Mouse (Mus musculus) WW6 (cell line): ENCODE data around the gene Prrt1.

Experiments
- DNase-seq: peaks from one replicate; pipeline ENCODE4 v3.0.0-alpha.2; 2013; ENCODE audit warnings: low read depth, low spot score

Gene Prrt1

GRCm38 (mm10) chr17:34672246-34672792, 43.0 kb downstream of the Prrt1 start:
- no peak for DNase-seq

- no peak for DNase-seq
These were observed 43.8 kb downstream of the Prrt1 start for GRCm38 (mm10) chr17:34673139-34673538.

GRCm38 (mm10) chr17:34674524-34675204, 45.3 kb downstream of the Prrt1 start:
- no peak for DNase-seq

- no peak for DNase-seq
These were observed 46.1 kb downstream of the Prrt1 start for GRCm38 (mm10) chr17:34675205-34676092.

- DNase-seq, result no peak
These were observed 46.7 kb downstream of the Prrt1 start for GRCm38 (mm10) chr17:34676093-34676460.

- no peak for DNase-seq
These were observed 47.3 kb downstream of the Prrt1 start for GRCm38 (mm10) chr17:34676671-34677070.

- DNase-seq, result no peak
These were observed 50.9 kb downstream of the Prrt1 start for GRCm38 (mm10) chr17:34680191-34680590.

- no peak for DNase-seq
These were observed 51.3 kb downstream of the Prrt1 start for GRCm38 (mm10) chr17:34680621-34681020.

DNA sequence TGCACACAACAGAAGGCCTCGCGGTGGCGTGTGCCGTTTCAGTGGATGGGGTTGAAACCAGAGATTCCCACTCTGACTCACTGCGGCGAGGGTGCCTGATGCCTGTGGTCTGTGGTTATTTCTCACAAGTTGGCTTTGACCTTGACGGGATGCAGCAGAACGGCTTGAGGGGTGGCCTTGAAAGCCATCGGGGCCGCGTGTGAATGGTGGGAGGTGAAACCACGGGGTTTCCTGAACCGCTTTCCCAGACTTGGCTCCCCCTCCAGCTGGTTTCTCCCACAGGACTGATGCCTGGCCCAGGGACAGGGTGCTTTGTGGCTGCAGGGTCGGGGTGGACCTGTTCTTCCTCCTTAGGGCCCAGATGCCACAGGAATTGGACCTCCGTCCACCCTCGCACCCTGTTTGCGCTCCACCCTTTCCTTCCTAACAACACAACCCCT, 51.8 kb downstream of the Prrt1 start:
- no peak for DNase-seq

GRCm38 (mm10) chr17:34681881-34682536, 52.7 kb downstream of the Prrt1 start:
- DNase-seq, result no peak
